Mouse (Mus musculus) mouse trophoblast stem cell (cell line): ENCODE data around the gene Prss21.

ENCODE experiments used
- in situ Hi-C, 2 experiments: fragments of 300-500 bp; cut with MseI, MboI; formaldehyde crosslinking; loops; 2 replicates in 1 of 2; 3 replicates in 1 of 2; pipeline ENCODE4 v1.15.1; 2025

Gene Prss21

GRCm38 (mm10) chr17:23867756-23868155 is at the start of gene Prss21:
Gene Prss21, plus strand, starts transcription at chr17:23868056.
- in situ Hi-C loops, result loop anchor here in 1 of 2 experiments (5.0 kb wide), 1 partner anchor 95 kb away; no protein-coding TSS in a partner anchor

- in situ Hi-C loops, result no loop called here
Observed at GRCm38 (mm10) chr17:23818579-23818978, 49.3 kb upstream of the Prss21 start.

- in situ Hi-C loops, result no loop called here
Observed at GRCm38 (mm10) chr17:23819235-23819634, 48.6 kb upstream of the Prss21 start.

DNA sequence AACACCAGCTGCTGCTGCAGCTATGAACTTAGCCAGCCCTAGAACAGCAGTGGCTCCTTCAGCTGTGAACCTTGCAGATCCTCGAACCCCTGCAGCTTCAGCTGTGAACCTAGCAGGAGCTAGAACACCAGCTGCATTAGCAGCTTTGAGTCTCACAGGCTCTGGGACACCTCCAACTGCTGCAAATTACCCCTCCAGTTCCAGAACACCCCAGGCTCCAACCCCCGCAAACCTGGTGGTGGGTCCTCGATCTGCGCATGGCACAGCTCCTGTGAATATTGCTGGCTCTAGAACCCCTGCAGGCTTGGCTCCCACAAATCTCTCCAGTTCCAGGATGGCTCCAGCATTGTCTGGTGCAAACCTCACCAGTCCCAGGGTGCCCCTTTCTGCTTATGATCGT is 47.1 kb upstream of the Prss21 start:
- in situ Hi-C loops, result no loop called here

DNA sequence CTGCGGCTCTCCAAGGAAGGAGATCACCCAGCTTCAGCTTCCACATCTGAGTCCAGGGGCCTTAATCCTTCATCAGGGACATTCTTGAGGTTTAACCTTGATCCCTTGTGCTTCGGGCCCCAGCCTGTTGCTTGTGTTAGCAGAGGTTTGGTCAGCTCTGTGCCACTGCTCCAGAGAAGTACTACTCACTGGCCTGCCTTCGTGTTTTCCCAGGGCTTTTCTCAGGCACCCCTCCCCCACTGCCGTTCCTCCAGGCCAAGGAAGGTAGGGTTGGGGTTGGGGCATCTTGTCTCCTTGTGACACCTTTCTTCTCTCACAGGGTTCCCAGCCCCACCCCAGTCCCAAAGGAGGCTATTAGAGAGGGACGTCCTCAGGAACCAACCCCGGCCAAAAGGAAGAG is 45.8 kb upstream of the Prss21 start:
- in situ Hi-C loops, result no loop called here

GRCm38 (mm10) chr17:23823018-23823417 is 44.8 kb upstream of the Prss21 start:
- in situ Hi-C loops, result no loop called here

GRCm38 (mm10) chr17:23823614-23824013 is 44.2 kb upstream of the Prss21 start:
- in situ Hi-C loops, result no loop called here

DNA sequence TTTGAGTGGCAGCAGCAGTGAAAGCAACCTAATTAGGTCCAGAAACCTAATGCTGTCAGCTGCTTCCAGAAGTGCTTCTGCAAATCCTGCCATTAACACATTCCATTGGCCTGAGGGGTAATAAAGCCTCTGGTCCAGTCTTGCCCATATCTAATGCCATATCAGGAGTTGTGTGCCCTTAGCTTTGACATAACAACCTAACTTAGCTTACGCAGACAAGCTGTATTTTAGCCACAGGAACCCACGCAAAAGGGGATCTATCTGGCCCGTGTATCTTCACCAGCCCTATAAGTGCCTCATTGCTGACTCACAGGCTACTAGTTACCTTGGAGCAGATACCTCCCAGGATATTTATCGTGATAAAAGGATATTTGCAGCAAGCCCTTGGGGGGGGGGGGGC is 42.3 kb upstream of the Prss21 start:
- in situ Hi-C loops, result no loop called here

DNA sequence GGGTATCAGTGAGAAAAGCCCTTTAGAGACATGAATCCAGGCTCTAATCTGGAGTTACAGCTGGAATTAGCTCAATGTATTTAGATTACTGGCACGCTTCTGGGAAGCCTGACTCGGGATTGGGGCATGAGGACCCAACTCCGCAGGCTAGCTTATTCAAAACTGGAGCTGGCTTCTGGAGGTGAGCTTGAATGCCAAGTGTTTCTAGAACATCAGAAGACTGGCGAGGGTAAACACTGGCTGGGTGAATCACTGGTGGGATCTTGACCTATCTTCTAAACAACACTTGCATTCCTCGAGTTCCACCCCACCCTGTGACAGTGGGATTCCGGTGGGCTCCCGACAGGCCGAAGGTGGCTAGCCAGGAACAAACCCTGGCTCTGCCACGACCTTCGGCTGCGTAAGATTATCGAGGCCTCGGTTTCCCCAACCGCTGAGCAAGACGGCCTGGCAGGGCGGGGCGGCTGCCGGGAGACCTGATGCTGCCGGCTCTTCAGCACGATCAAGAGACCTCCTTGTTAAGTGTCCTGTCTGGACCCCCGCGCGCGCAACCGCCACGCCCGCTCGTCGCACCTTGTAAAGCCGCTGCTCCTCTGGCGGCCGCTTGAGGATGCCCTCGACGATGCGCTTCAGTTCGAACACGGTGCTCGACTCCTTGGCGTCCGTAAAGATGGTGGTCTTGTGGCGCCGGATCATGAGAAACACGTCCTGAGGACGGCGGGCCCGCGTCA is 39.4 kb upstream of the Prss21 start:
- in situ Hi-C loops, result no loop called here

- in situ Hi-C loops, result no loop called here
Observed at GRCm38 (mm10) chr17:23829064-23829619, 38.7 kb upstream of the Prss21 start, which contains the start of gene Elob. Gene Elob, minus strand, starts transcription at chr17:23829136.

GRCm38 (mm10) chr17:23831201-23831600 is 36.7 kb upstream of the Prss21 start:
- in situ Hi-C loops, result no loop called here

DNA sequence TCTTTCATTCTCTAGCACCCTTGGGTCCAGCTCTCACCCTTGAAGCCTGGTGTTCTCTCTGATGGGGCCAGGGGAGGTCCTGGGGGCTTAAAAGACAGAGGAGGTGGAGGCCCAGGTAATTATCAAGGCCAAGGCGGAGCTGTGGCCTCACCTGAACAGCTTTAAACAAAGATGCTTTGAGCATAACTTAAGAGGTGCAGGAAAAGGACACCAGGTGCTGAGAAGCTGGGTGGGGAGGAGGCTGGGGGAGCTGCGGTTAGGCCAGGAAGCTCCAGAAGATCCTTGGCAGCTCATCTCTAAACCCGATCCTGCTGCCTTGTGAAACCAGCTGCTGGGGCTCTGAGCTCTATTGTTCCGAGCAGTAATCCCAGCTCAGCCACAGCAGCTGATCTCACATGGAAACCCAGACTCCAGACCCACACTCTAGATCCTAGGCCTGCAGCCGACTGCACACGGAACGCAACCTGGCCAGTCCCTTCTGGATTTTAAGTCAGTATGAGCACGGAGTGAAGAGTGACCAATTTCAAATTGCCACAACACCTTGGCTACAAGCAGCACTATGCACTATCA is 31.8 kb upstream of the Prss21 start, which contains the start of gene Prss33:
TSS of gene Prss33 (minus strand) at position 51 of the 570 bp plus-strand sequence.
- in situ Hi-C loops, result no loop called here

DNA sequence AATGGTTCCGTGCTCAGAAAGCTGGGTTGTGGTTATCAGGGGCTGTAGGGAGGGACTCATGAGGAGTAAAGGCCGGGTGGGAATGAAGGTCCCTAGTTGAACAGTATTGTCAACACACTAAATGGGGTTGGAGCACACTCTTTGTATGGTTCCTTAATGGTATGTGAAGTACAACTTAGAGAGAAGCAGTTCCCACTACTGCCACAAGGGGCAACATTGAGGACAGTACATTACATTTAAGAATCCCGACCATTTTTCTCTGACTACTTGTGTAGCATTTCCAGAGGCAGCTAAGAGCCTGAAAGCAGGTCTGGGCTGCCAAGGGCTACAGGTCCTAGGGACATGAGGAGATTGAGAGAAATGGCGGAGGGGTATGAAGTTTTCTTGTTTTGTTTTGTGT is 26.7 kb upstream of the Prss21 start:
- in situ Hi-C loops, result no loop called here

DNA sequence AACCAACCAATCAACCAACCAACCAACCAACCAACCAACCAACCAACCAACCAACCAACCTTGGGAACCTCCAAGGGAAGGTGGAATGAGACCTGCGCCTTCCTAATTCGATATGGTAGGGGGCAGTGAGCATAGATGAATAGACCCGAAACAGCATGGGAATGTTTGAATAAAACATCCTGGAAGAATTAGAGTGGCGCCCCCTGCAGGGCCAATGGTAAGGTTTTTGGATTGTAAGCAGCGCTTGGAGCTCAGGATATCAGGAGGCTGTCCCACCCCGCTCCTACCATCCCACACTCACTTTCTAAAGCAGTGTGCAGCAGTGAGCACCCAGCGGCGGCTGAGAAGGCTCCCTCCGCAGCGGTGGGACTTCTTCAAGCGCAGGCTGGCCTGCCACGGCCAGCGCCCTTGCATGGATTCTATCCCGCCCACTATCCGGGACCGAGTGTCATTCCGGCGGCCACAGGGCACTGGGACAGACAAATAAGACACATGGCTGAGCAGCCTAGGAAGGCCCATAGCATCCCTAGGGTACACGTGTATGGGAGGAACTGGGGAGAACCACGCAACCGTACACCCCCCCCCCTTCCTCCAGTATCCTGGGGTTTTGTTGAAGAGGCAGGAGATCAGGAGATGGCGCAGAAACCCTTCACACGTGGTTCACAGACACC is 24.6 kb upstream of the Prss21 start:
- in situ Hi-C loops, result no loop called here

GRCm38 (mm10) chr17:23843812-23844273 is 24.0 kb upstream of the Prss21 start, which contains the start of the genes Prss32 and Prss41:
Gene Prss32, plus strand, starts transcription at chr17:23843855.
Gene Prss41, minus strand, starts transcription at chr17:23844172.
- in situ Hi-C loops, result no loop called here

DNA sequence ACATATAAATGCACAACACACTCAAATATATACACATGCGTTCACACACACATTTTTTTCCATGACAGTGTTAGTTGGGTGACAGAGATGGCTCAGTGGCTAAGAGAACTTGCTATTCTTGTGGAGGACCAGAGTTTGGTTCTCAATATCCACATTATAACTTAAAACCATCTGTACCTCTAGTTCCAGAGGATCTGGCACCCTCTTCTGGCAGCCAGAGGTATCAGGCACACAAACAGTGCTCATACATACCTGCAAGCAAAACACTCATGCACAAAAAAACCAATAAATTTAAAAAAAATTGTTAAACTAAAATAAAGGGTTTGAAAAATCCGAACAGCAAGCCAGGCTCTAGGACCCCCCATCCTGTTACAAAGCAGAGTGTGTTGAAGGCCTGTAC is 17.8 kb upstream of the Prss21 start:
- in situ Hi-C loops, result no loop called here

- in situ Hi-C loops, result no loop called here
Observed at GRCm38 (mm10) chr17:23850853-23851749, 16.8 kb upstream of the Prss21 start.

DNA sequence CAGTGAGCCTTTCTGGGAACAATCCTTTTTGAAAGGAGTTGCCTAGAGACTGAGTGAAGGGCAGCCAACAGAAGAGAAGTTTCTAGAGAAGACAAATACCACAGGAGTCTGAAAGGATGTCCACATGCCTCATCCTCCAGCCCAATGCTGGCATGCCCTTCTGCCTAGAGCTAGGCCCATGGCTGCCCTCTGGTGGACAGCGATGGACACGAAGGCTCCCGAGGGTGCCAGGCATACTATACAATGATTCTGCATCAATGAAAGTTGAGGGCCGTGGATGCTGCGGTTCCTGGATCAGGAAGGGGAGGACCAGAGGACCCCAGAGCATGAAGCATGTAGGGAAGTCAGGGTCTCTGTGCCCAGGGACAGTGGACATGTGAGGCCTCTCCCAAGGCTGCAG is 14.6 kb upstream of the Prss21 start:
- in situ Hi-C loops, result no loop called here

DNA sequence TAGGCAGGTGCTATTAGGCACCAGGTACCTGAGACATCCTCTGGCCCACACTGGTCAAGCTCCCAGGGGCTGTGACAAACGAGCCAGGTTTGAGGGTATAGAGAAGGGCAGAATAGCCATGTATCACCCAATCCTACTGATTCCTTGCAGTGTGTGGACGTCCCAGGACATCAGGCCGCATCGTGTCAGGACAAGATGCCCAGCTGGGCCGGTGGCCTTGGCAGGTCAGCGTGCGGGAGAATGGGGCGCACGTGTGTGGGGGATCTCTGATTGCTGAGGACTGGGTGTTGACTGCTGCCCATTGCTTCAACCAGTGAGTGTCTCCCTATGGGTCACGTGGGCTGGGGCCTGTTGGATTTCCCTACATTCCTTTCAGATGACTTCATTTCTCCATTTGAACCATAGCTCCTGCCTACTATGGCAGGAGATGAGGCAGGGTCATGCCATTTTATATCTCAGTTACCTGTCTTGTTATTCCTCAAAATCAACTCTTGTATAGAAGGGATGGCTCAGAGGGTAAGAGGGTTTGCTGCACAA is 13.6 kb upstream of the Prss21 start:
- in situ Hi-C loops, result no loop called here

GRCm38 (mm10) chr17:23857193-23857592 is 10.7 kb upstream of the Prss21 start:
- in situ Hi-C loops, result loop anchor here in 1 of 2 experiments (5.0 kb wide), 1 partner anchor 105 kb away; no protein-coding TSS in a partner anchor

GRCm38 (mm10) chr17:23857913-23858312 is 9.9 kb upstream of the Prss21 start:
- in situ Hi-C loops, result loop anchor here in 1 of 2 experiments (5.0 kb wide), 1 partner anchor 104 kb away; no protein-coding TSS in a partner anchor
